Mouse (Mus musculus) heart, postnatal 0 days (tissue): Measurements from ENCODE around the gene Kdelr2. TPM values are rescaled to one million over a fixed set of nuclear protein-coding genes. Genes with fewer than 3 reads are reported as not detected.
A peak's percentile ranks its signal among the peaks of the same experiment; 100 is the strongest.

Experiments
- ATAC-seq: fragments of 200-750 bp; cut with Nextera tagmentation; 2 replicates; pipeline ENCODE4 v1.8.0; 2017; ENCODE audit warnings: low read depth, moderate number of reproducible peaks, moderate library complexity; ENCODE audit not compliant: insufficient read depth
- DNase-seq: peaks from one replicate; pipeline ENCODE4 v3.0.0-alpha.2; 2016; ENCODE audit warnings: low spot score
- H3K27ac ChIP-seq: fragments of 300-500 bp; sonication (generic); 2 replicates; pipeline ENCODE4 v1.5.1; 2014; ENCODE audit warnings: low read depth, mild to moderate bottlenecking
- H3K27me3 ChIP-seq: fragments of 300-500 bp; sonication (generic); 2 replicates; pipeline ENCODE4 v1.6.1; 2014; ENCODE audit warnings: low read length, mixed read lengths; ENCODE audit not compliant: control insufficient read depth, insufficient read depth
- H3K36me3 ChIP-seq: fragments of 300-500 bp; sonication (generic); replicated peaks from 2 replicates; pipeline ENCODE4 v1.6.1; 2014; ENCODE audit warnings: low read length, mixed read lengths; ENCODE audit not compliant: control insufficient read depth, insufficient read depth
- H3K4me1 ChIP-seq: fragments of 300-500 bp; sonication (generic); 2 replicates; pipeline ENCODE4 v1.6.1; 2014; ENCODE audit warnings: antibody characterized with exemption; ENCODE audit not compliant: control insufficient read depth, insufficient read depth
- H3K4me2 ChIP-seq: fragments of 300-500 bp; sonication (generic); 2 replicates; pipeline ENCODE4 v1.6.1; 2014; ENCODE audit warnings: low read depth, mild to moderate bottlenecking, low read length, moderate library complexity
- H3K4me3 ChIP-seq: fragments of 300-500 bp; sonication (generic); 2 replicates; pipeline ENCODE4 v1.5.1; 2014; ENCODE audit warnings: low read depth, low read length
- H3K9ac ChIP-seq: fragments of 300-500 bp; sonication (generic); replicated peaks from 2 replicates; pipeline ENCODE4 v1.6.1; 2014; ENCODE audit warnings: low read depth, low read length, mixed read lengths
- H3K9me3 ChIP-seq: fragments of 300-500 bp; sonication (generic); replicated peaks from 2 replicates; pipeline ENCODE4 v1.6.1; 2016; ENCODE audit warnings: low read length; ENCODE audit not compliant: control insufficient read depth
- CTCF ChIP-seq: IDR thresholded peaks from 2 replicates; pipeline ENCODE4 v1.5.1; 2016; ENCODE audit warnings: antibody characterized with exemption, control low read depth, low read depth
- EP300 ChIP-seq: IDR thresholded peaks from 2 replicates; pipeline ENCODE4 v1.6.1; 2016; ENCODE audit warnings: antibody characterized with exemption, low read depth
- WGBS: fragments of 180-500 bp; shearing (Covaris S2); extraction: QIAGEN DNeasy Blood & Tissue Kit; methylation state at CpG from one replicate; pipeline ENCODE4 v1.1.7; 2014; 5-methylcytosine and 5-hydroxymethylcytosine counted together
- polyA plus RNA-seq: library from polyadenylated mRNA; unstranded; fragments of >200 nt; fragmentation: Nextera tagmentation; extraction: Ambion mirVana; gene quantifications from 2 replicates; pipeline ENCODE4 v1.2.1, GENCODE M21; 2015
- total RNA-seq: library from RNA; depleted of rRNA; stranded (reverse); fragments of >200 nt; gene quantifications from 2 replicates; pipeline ENCODE4 v1.2.3, GENCODE M21; 2014; ENCODE audit warnings: low replicate concordance

Kdelr2 gene
- total and polyA plus RNA-seq, 2 experiments from 2014 or later, result 128 to 154 TPM

GRCm38 (mm10) chr5:143370416-143371145, 33.1 kb upstream of the Kdelr2 start:
- Histone ChIP-seq H3K4me3 (no peak overlapping the region; the same call in 1 of the 2 replicates), H3K4me2 (no peak overlapping the region; the same call in 1 of the 2 replicates), H3K27me3 (peaks cover 89% of the 10 kb centered on the region), H3K9ac (no peak overlapping the region), H3K4me1 (no peaks in the 10 kb centered on the region), H3K27ac (no peak overlapping the region), H3K9me3 (no peaks in the 10 kb centered on the region), H3K36me3 (no peaks in the 10 kb centered on the region)
- DNase-seq, result no peak
- ATAC-seq, result no peak
- TF ChIP-seq CTCF, result no peak
- TF ChIP-seq EP300, result no peak
- WGBS, result 24% methylated on average over 17 of the region's 17 CpGs

- Histone ChIP-seq H3K9me3 (no peaks in the 10 kb centered on the region), H3K36me3 (no peaks in the 10 kb centered on the region), H3K4me2 (no peak overlapping the region), H3K4me1 (no peaks in the 10 kb centered on the region), H3K4me3 (no peak overlapping the region), H3K27me3 (peaks cover 84% of the 10 kb centered on the region), H3K27ac (no peak overlapping the region), H3K9ac (no peak overlapping the region)
- WGBS, result 52% methylated on average over 4 of the region's 4 CpGs
- DNase-seq (no peak), ATAC-seq (no peak)
- TF ChIP-seq CTCF, result no peak
- TF ChIP-seq EP300, result no peak
Observed at GRCm38 (mm10) chr5:143371146-143371510, 32.5 kb upstream of the Kdelr2 start.

DNA sequence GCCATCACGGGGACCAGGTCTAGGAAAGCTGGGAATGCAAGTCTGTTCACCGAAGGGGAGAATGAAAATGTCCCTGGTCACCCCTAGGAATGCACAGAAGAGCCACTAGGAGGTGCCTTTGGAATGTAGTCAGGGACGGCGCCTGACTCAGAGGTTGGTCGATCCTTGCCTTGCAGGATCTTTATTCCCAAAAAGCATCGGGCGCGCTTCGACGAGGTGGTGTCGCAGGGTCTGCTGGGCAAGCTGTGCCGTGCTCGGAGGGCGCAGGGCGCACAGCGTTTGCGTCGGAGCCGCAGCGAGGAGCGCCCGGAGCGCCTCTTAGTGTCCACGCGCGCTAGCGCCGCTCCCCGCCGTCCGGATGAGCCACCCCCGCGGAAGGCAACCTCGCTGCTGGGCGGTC, 30.8 kb upstream of the Kdelr2 start:
- no peak overlapping the region for H3K9ac ChIP-seq
- ATAC-seq (peak; percentile 36; the same call in 1 of the 2 replicates), DNase-seq (no peak)
- H3K27me3 ChIP-seq, result peaks cover 78% of the 10 kb centered on the region
- peak overlapping the region; percentile 50 for H3K4me2 ChIP-seq
- no peaks in the 10 kb centered on the region for H3K9me3 ChIP-seq
- 1% methylated on average over 35 of the region's 35 CpGs for WGBS
- no peak overlapping the region for H3K27ac ChIP-seq
- peak overlapping the region; percentile 35 for H3K4me3 ChIP-seq
- H3K4me1 ChIP-seq, result no peaks in the 10 kb centered on the region
- H3K36me3 ChIP-seq, result no peaks in the 10 kb centered on the region
- TF ChIP-seq CTCF, result peak; percentile 42
- no peak for TF ChIP-seq EP300

GRCm38 (mm10) chr5:143375242-143375641, 28.4 kb upstream of the Kdelr2 start:
- 7% methylated on average over 21 of the region's 21 CpGs for WGBS
- H3K27me3 ChIP-seq, result peaks cover 54% of the 10 kb centered on the region

DNA sequence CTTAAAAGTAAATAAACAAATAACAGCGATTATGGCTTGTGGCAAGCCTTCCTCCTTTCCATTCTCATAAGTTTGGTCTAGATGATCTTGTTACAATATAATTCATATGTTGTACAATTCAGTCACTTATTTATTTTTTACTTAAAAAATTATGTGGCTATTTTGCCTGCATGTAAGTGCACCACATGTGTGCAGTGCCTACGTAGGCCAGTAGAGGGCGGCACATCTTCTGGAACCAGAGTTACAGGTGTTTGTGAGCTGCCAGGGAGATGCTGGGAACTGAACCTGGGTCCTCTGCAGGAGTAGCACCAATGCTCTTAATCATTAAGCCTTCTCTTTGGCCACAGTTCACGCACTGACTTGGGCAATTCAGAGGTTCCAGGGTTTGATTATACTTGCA, 27.5 kb upstream of the Kdelr2 start:
- TF ChIP-seq EP300 (no peak), CTCF (0 out of 2 replicates have a peak, but pooled peaks have one; percentile 6)
- Histone ChIP-seq H3K9me3 (no peaks in the 10 kb centered on the region), H3K9ac (no peak overlapping the region), H3K4me1 (no peaks in the 10 kb centered on the region), H3K27ac (no peak overlapping the region), H3K27me3 (peaks cover 45% of the 10 kb centered on the region), H3K36me3 (no peaks in the 10 kb centered on the region), H3K4me2 (no peak overlapping the region), H3K4me3 (no peak overlapping the region)
- no peak for ATAC-seq
- no peak for DNase-seq
- WGBS, result 86% methylated on average over 4 of the region's 4 CpGs

More at GRCm38 (mm10) chr5:143375242-143375641, 28.4 kb upstream of the Kdelr2 start:
- DNase-seq (no peak), ATAC-seq (peak; percentile 58; the same call in 1 of the 2 replicates)
- 0 out of 2 replicates have a peak overlapping the region, but pooled peaks have one; percentile 25 for H3K4me2 ChIP-seq
- H3K4me1 ChIP-seq, result no peaks in the 10 kb centered on the region
- no peak overlapping the region for H3K4me3 ChIP-seq
- no peak overlapping the region for H3K27ac ChIP-seq
- H3K36me3 ChIP-seq, result no peaks in the 10 kb centered on the region
- no peaks in the 10 kb centered on the region for H3K9me3 ChIP-seq
- TF ChIP-seq EP300, result no peak
- TF ChIP-seq CTCF, result peak; percentile 58
- H3K9ac ChIP-seq, result no peak overlapping the region
